Mouse (Mus musculus) liver, embryonic 14.5 days (tissue): Measurements from ENCODE around the gene Cep250. TPM values are rescaled to one million over a fixed set of nuclear protein-coding genes. Genes with fewer than 3 reads are reported as not detected.

Experiments used
- ATAC-seq: fragments of 200-750 bp; cut with Nextera tagmentation; 2 replicates; pipeline ENCODE4 v1.8.0; 2017; ENCODE audit warnings: moderate number of reproducible peaks, mild to moderate bottlenecking, moderate library complexity; ENCODE audit not compliant: insufficient read depth
- DNase-seq, 3 experiments: peaks; one replicate each; pipeline ENCODE4 v3.0.0-alpha.2; 2012 to 2013; ENCODE audit warnings: low read depth in 3 of 3, low spot score in 3 of 3
- H3K27ac ChIP-seq: fragments of 300-500 bp; sonication (generic); 2 replicates; pipeline ENCODE4 v1.5.1; 2014; ENCODE audit warnings: moderate library complexity, mild to moderate bottlenecking, control low read depth, inconsistent platforms
- H3K27me3 ChIP-seq: fragments of 300-500 bp; sonication (generic); 2 replicates; pipeline ENCODE4 v1.6.1; 2014; ENCODE audit warnings: mild to moderate bottlenecking, low read length, moderate library complexity; ENCODE audit not compliant: control insufficient read depth, insufficient read depth
- H3K36me3 ChIP-seq: fragments of 300-500 bp; sonication (generic); replicated peaks from 2 replicates; pipeline ENCODE4 v1.6.1; 2014; ENCODE audit warnings: low read depth; ENCODE audit not compliant: control insufficient read depth, insufficient read depth
- H3K4me1 ChIP-seq, 2 experiments: fragments of 200-500 bp in 1 of 2; fragments of 300-500 bp in 1 of 2; sonication (generic) in 1 of 2; replicated peaks; 2 replicates each; pipeline ENCODE4 v1.6.1; 2012 to 2014; ENCODE audit warnings: antibody characterized with exemption in 1 of 2, inconsistent platforms in 1 of 2, low read length in 1 of 2; ENCODE audit not compliant: control insufficient read depth in 2 of 2, insufficient read depth in 2 of 2
- H3K4me2 ChIP-seq: fragments of 300-500 bp; sonication (generic); 2 replicates; pipeline ENCODE4 v1.6.1; 2014; ENCODE audit warnings: low read depth, mild to moderate bottlenecking, control low read depth, moderate library complexity
- H3K4me3 ChIP-seq, 2 experiments: fragments of 200-500 bp in 1 of 2; fragments of 300-500 bp in 1 of 2; sonication (generic) in 1 of 2; 2 replicates each; pipeline ENCODE4 v1.5.1; 2012 to 2014; ENCODE audit warnings: low read depth in 2 of 2, low read length in 2 of 2, mild to moderate bottlenecking in 2 of 2, control low read depth in 1 of 2, inconsistent platforms in 1 of 2, moderate library complexity in 1 of 2; ENCODE audit not compliant: insufficient read depth in 1 of 2
- H3K9ac ChIP-seq: fragments of 300-500 bp; sonication (generic); replicated peaks from 2 replicates; pipeline ENCODE4 v1.6.1; 2014; ENCODE audit warnings: mild to moderate bottlenecking, control low read depth, moderate library complexity
- H3K9me3 ChIP-seq: fragments of 300-500 bp; sonication (generic); 2 replicates; pipeline ENCODE4 v1.6.1; 2016; ENCODE audit warnings: low read length, mixed read lengths; ENCODE audit not compliant: control insufficient read depth
- CTCF ChIP-seq: IDR thresholded peaks from 2 replicates; pipeline ENCODE4 v1.5.1; 2016; ENCODE audit warnings: antibody characterized with exemption, low read depth, control low read depth
- EP300 ChIP-seq: IDR thresholded peaks from 2 replicates; pipeline ENCODE4 v1.6.1; 2016; ENCODE audit warnings: antibody characterized with exemption, low read depth
- WGBS: fragments of 180-500 bp; shearing (Covaris S2); extraction: QIAGEN DNeasy Blood & Tissue Kit; methylation state at CpG from one replicate; pipeline ENCODE4 v1.1.7; 2014; ENCODE audit not compliant: insufficient replicate concordance; 5-methylcytosine and 5-hydroxymethylcytosine counted together
- polyA plus RNA-seq, 2 experiments: library from polyadenylated mRNA; depleted of rRNA in 1 of 2; stranded (reverse) in 1 of 2; unstranded in 1 of 2; fragments of >200 nt; fragmentation: Nextera tagmentation in 1 of 2; extraction: Ambion mirVana in 1 of 2; gene quantifications; 2 replicates each; pipeline versions ENCODE4 v1.2.1 to v1.2.3; 2012 to 2014

Cep250 gene
- polyA plus RNA-seq, 2 experiments: 7.4 to 9.8 TPM

DNA sequence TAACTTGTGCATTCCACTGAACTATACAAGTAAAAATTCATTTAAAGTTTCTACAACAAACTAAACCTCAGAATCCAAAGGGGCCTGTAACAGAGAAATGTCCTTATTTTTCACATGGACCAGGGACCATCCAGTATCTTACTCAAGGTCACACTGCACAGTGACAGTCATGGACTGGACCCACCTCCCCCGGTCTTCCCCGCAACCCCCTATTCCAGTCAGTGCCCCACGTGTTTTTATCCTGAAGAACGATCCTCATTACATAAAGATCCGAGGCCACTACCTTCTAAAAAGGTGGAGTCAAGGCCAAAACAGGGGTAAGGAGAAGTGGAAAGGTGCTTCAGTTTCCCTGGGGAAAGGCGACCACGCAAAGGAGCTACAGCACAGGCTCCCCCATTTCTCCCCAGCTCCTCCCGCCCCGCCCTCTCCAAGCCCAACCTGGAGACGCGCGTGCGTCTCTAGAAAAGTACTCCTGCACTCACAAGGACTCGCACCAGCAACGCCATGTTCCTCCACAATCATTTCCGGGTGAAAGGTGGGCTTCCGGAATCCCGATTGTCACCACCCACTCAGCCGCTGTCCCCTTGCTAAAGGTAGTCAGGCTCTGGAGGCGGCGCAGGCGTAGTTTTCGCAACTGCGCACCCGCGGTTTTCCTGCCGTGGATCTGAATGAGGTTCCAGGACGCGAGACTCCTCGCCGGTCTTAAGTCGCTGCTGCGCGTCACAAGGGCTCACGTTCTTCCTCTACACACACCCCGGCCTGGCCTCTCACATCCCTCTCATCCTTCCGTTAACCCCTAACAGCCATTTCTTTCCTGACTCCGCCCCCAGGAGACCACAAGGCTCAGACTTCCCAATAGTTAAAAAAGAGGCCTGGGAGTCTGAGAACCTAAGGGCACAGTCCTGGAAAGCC, 26.5 kb upstream of the Cep250 start, which contains the start of gene Uqcc1:
Uqcc1 (minus strand) TSS at position 780 of the 912 bp plus-strand sequence.
- H3K4me3 ChIP-seq: peak within 1 kb of the TSS; percentile 67 to 76
- peak; percentile 88 to 92 (median 90) for DNase-seq
- ATAC-seq: peak; percentile 93
- peak within 1 kb of the TSS; percentile 78 for H3K4me2 ChIP-seq
- H3K9me3 ChIP-seq: no peaks in the 10 kb centered on the region
- no peak for TF ChIP-seq CTCF
- no peak; the same call in 1 of the 2 replicates for TF ChIP-seq EP300
- no peaks in the 10 kb centered on the region; the same call in 1 of the 2 replicates for H3K36me3 ChIP-seq
- peaks cover 14 to 18% of the 10 kb centered on the region in 2 experiments for H3K4me1 ChIP-seq
- H3K9ac ChIP-seq: peak within 1 kb of the TSS; percentile 76
- WGBS: under 1% methylated on average over 36 of the region's 38 CpGs
- H3K27ac ChIP-seq: peak within 1 kb of the TSS; percentile 69
- no peaks in the 10 kb centered on the region for H3K27me3 ChIP-seq

DNA sequence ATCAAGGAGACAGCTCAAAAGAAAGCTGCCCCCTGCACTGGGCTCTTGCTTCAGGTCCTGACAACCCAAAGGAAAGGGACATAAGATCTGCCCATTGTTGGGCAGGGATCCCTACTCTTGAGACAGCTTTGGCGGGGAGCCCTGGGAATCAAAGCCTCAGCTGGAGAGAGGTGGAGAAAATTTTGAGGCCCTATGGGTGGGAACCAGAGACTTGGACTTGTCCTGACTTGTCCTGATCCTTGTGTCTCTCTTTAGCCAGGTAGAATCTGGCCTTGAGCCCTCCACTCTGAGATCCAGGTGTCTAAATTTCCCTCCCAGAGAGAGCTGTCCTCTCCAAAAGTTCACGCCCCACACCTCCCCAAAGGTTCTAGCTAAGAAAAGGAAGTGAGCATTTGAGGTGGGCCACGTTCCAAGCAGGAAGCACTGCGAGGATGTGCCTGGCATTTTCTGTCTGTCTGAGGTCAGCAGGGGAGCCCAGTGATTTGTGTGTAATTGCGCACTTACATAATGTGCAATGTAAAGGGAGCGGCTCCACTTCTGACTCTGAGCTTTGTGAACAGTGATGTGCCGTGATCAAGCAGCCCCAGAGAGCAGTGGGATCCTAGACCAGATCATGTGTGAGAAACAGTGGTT, 16.2 kb upstream of the Cep250 start:
- Histone ChIP-seq H3K27me3 (no peaks in the 10 kb centered on the region), H3K4me1 (no peaks in the 10 kb centered on the region; a peak in 1 of 4 replicates), H3K36me3 (no peaks in the 10 kb centered on the region), H3K9me3 (no peaks in the 10 kb centered on the region), H3K9ac (no peak overlapping the region), H3K4me2 (no peak overlapping the region), H3K27ac (no peak overlapping the region), H3K4me3 (no peak overlapping the region)
- ATAC-seq: no peak
- no peak for TF ChIP-seq CTCF
- TF ChIP-seq EP300: no peak
- no peak for DNase-seq
- WGBS: 58% methylated on average over 7 of the region's 7 CpGs

DNA sequence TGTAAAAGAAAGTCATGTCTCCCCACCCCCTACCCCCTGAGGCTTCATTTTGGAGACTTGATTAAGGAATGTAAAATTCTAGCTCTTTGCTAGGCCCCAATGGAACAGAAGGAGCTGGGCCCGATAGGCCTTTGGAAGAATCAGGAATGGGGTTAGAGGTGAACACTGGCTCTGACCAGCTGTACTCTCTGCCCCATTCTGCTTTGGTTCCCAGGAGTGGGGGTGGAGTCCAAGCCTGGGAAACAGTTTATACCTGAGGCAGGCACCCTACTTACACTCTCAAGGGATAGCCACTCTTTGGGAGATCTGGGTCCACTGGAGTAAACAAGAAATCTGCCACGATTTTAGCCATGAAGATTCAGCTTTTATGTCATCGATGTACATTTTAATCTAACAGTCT, 15.6 kb upstream of the Cep250 start, which contains the start of gene Gm15557:
Gm15557 (plus strand) TSS at position 48 of the 400 bp plus-strand sequence.
- H3K27me3 ChIP-seq: no peaks in the 10 kb centered on the region
- no peak within 1 kb of the TSS for H3K9ac ChIP-seq
- WGBS: 79% methylated on average over 3 of the region's 3 CpGs

DNA sequence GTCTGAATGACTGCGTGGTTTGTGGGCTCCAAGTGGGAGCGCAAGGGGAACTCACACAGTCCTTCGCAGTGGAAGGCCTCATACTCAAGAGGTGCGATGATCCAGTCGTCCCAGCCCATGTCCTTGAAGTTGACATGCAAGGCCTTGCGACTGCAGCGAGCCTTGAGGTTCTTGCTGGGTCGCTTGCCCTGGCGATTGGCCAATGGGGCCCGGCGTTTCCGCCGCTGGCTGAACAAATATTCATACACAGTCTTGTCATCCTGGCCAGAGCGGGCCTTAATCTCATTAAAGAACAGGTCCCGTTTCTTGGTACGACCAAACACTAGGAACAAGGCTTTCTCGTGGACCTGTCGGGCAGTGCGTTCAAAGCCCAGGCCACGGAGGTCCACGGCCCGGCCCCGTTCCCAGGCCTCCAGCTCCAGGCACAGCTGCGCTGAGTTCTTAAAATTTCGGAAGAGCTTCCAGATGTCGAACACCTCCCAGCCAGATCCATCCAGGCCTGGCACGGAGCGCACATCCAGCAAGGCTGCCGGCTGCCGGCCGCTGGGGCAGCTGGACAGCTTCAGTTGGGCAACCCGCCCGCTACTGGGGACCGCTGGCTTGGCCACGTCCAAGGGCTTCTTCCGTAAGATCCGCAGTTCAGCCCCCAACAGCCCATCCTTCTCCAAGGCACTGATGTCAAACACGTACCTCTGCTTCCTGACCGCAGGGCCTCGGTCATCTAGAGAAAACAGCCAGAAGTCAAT, 14.4 kb upstream of the Cep250 start:
- ATAC-seq (no peak), DNase-seq (no peak)
- Histone ChIP-seq H3K27ac (no peak overlapping the region), H3K9me3 (no peaks in the 10 kb centered on the region), H3K27me3 (no peaks in the 10 kb centered on the region), H3K4me2 (no peak overlapping the region), H3K36me3 (no peaks in the 10 kb centered on the region), H3K4me1 (peaks cover 0 to 7% of the 10 kb centered on the region in 2 experiments; a peak in 3 of 4 replicates), H3K9ac (no peak overlapping the region), H3K4me3 (no peak overlapping the region)
- 82% methylated on average over 40 of the region's 40 CpGs for WGBS
- TF ChIP-seq EP300 (no peak), CTCF (no peak)

More for the DNA sequence above, 15.6 kb upstream of the Cep250 start, which contains the start of gene Gm15557:
- Histone ChIP-seq H3K4me3 (no peak within 1 kb of the TSS), H3K4me2 (no peak within 1 kb of the TSS), H3K9me3 (no peaks in the 10 kb centered on the region), H3K27ac (no peak within 1 kb of the TSS), H3K36me3 (no peaks in the 10 kb centered on the region), H3K4me1 (no peaks in the 10 kb centered on the region; a peak in 1 of 4 replicates)
- ATAC-seq (no peak), DNase-seq (no peak)
- TF ChIP-seq EP300 (no peak), CTCF (no peak)
